Mouse (Mus musculus): ENCODE measurements around the gene Slc30a2.
"Not testable (repeated sequence)": the region's sequence is repeated elsewhere in the genome, so short reads cannot be mapped to it uniquely, and the experiment has no call there.

Gene Slc30a2

GRCm38 (mm10) chr4:134343071-134344031, at the start of gene Slc30a2:
Gene Slc30a2 (plus strand): TSS chr4:134343181.
- DNase-seq (ENCODE audit: low spot score in 2 of 2): no peak

DNA sequence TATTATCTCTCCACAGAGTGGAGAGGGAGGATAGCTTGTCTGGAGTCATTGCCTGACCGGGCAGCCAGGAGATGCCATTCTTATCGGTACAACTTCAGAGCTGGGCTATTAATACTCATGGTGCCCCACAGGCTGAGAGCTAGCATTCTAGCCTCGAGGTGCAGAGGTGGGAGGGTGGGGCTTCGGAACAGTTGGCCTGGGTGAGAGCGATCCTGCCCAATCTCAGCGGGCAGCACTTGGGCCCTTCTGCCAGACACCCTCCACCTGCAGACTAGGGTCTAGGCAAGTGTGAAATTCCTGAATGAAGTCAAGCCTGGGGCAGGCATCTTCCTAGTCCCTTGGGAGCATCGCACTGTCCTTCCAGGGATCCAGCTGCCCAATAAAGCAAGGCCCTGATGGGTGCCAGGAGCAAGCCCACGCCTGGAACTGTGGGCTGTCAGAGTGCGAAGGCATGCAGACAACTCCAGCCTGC, 49.3 kb upstream of the Slc30a2 start:
- no peak for DNase-seq (ENCODE audit: low spot score in 2 of 2)

DNA sequence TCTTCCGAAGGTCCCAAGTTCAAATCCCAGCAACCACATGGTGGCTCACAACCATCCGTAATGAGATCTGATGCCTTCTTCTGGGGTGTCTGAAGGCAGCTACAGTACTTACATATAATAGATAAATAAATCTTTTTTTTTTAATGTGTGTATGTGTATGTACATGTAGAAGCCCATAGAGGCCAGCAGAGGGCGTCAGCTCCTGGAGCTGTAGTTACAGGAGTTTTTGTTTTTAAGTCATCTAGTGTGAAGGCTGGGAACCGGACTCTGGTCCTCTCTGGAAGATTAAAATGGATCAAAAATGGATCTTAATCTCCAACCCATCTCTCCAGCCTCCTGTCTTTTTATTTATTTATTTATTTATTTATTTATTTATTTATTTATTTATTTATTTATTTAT, 46.9 kb upstream of the Slc30a2 start:
- DNase-seq (ENCODE audit: low spot score in 2 of 2): not testable (repeated sequence)

DNA sequence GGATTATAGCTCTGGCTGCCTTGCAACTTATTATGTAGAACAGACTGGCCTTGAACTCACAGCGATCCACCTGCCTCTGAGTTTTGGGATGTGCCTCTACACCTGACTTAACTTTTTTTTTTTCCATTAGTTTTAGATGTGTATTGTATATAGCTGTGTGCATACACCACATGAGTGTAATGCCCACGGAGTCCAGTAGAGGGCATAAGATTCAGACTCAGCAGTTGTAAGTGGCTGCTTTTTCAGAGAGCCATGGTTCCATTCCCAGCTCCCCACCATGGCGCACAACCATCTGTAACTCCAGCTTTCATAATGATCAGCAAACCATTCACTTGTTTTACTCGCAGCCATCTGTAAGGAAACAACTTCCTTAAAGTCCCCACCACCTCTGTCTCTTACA, 46.5 kb upstream of the Slc30a2 start:
- no peak for DNase-seq (ENCODE audit: low spot score in 2 of 2)

DNA sequence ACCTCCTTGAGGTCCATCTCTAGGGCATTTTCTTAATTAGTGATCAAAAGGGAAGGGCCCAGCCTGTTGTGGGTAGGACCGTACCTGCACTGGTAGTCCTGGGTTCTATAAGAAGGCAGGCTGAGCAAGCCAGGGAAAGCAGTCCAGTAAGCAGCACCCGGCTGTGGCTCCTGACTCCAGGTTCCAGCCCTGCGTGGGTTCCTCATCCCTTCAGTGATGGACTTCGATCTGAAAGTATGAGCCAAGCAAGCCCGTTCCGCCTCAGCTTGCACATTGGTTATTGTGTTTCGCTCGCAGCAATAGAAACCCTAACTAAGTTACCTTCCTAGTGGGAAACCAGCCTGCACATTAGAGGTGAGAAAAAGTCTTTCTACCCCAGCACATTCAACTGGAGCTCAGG, 45.6 kb upstream of the Slc30a2 start:
- DNase-seq (ENCODE audit: low spot score in 2 of 2): no peak

- DNase-seq (ENCODE audit: low spot score in 2 of 2): no peak
Observed at GRCm38 (mm10) chr4:134298626-134299497, 44.1 kb upstream of the Slc30a2 start.

DNA sequence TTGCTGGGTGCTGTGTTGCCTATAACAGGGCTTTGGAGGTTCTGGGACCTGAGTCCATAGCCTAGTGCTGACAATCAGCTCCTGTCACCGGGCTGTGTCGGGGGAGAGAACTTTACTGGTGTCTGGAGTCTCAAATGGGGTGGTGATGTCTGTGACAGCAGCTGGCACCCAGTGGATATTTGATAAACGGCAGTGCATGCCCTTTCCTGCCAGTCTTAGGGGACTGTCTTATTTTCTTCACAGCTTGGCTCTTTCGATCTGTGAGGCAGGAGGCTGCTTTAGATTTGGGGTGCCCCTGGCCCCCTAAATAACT, 43.5 kb upstream of the Slc30a2 start:
- DNase-seq (ENCODE audit: low spot score in 2 of 2): no peak

GRCm38 (mm10) chr4:134300316-134300715, 42.7 kb upstream of the Slc30a2 start:
- DNase-seq (ENCODE audit: low spot score in 2 of 2): peak; percentile 22 to 24

GRCm38 (mm10) chr4:134302084-134302483, 40.9 kb upstream of the Slc30a2 start:
- no peak for DNase-seq (ENCODE audit: low spot score in 2 of 2)

DNA sequence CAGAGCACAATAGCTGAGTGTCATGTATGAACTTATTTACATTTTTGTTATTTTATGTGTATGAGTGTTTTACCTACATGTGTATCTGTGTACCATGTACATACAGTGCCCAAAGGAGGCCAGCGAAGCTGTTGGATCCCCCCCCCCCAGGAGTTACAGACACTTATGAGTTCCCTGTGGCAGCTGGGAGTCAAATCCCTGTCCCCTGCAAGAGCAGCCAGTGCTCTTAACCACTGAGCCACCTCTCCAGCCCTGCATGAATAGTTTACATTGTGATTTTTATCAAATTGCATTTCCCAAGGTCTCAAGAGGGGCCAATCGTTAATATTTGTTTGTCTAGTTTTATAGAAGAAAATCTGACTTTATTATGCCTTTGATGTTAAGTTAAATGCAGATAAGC, 36.0 kb upstream of the Slc30a2 start:
- DNase-seq (ENCODE audit: low spot score in 2 of 2): no peak

- DNase-seq (ENCODE audit: low spot score in 2 of 2): peak; percentile 22 to 41
Observed at GRCm38 (mm10) chr4:134307367-134308072, 35.5 kb upstream of the Slc30a2 start.

- no peak for DNase-seq (ENCODE audit: low spot score in 2 of 2)
Observed at GRCm38 (mm10) chr4:134310106-134310505, 32.9 kb upstream of the Slc30a2 start.

DNA sequence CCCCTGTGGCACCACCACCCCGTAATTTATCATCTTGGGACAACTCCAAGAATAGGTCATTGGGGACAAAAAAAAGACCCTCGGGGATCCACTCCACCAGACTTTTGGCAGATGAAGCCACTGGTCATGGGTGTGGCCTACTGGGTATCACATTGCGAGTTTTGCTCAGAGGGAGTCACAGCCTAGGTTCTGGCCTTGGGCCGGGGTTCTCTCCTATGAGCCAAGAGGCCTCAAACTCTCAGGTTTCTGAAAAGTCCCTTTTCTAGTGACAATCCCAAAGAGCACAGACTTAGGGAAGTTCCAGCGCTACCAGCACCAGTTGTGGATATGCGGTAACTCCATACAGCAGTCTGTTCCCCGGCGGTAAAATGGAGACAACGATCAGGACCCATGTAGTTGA, 32.3 kb upstream of the Slc30a2 start:
- DNase-seq (ENCODE audit: low spot score in 2 of 2): no peak

DNA sequence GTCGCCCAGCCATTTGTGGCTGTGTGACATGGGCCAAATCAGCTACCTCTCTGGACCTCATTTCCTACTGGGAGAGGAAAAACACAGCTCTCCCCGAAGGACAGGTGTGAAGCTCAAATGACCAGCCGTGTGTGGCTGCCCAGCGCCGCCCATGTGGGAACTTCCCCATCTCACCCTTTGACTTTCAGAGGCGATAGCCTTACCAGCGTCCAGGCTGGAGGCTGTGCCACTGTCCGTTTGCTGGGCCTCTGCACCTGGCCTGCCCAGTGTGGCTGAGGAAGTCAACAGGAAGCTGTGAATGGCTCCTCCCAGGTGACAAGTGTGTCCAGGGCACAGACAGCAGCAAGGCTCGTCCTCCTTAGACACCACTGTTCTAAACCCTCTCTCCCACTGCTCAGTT, 31.2 kb upstream of the Slc30a2 start:
- no peak for DNase-seq (ENCODE audit: low spot score in 2 of 2)

GRCm38 (mm10) chr4:134312341-134312740, 30.6 kb upstream of the Slc30a2 start:
- DNase-seq (ENCODE audit: low spot score in 2 of 2): no peak

GRCm38 (mm10) chr4:134312901-134313300, 30.1 kb upstream of the Slc30a2 start:
- no peak for DNase-seq (ENCODE audit: low spot score in 2 of 2)

DNA sequence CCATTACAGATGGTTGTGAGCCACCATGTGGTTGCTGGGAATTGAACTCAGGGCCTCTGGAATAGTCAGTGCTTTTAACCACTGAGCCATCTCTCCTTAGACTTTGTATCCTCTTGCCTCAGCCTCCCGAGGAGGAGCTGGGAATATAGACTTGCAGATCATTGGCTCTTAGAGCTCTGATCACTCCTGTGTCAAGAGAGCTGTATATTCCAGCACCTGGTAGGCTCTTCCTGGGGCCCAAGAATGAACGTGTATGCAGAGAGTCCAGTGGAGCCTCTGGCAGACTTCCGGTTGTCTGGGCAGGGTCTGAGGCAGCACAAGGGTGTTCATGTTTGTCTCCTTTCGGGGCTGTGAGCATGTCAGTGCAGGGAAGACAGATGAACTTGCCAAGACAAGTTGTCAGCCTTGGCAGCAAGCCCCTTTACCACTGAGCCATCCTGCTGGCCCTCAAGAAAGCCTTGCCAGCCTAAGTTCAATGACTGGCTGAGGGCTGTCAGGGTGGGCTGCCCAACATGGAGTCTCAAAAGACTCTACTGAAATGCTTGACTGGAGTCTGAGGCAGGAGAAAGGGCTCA, 28.8 kb upstream of the Slc30a2 start:
- DNase-seq (ENCODE audit: low spot score in 2 of 2): no peak

DNA sequence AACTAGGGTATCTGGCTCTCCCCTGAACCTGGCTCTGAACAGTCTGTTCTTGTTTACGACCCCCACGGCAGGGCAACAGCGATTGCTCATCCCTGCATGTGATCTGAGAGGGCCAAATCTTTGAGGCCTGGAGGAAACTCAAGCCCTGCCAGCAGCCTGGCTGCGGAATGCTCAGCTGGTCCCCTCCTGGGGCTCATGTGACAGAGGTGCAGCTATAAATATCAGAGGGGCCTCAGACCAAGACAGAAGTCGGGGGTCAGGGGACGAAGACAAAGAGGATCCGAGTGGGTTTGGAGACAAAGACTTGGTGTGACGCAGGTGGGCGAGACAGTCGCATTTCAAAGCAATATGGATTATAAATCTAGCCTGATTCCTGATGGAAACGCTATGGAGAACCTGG, 28.1 kb upstream of the Slc30a2 start, which contains the start of gene Trim63:
TSS of gene Trim63 (plus strand) at position 245 of the 400 bp plus-strand sequence.
- DNase-seq (ENCODE audit: low spot score in 2 of 2): no peak

DNA sequence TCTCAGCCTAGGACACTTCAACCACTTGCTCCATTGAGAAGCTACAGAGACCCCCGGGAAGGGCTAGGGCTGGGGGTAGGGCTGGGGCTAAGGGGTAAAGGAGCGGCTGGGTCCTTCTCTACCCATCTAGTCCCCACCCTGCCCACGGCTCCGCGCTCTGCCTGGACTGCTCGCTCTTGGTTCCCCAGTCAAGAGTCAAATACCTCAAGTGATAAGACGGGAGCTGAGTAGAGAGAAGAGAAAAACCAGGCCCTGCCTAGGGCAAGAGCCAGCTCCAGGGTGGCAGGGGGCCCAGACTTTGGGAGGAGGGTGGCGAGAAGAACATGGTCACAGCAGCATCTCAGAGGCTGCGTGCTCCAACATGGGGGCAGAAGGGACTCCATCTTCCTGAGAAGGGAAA, 27.5 kb upstream of the Slc30a2 start:
- no peak for DNase-seq (ENCODE audit: low spot score in 2 of 2)

DNA sequence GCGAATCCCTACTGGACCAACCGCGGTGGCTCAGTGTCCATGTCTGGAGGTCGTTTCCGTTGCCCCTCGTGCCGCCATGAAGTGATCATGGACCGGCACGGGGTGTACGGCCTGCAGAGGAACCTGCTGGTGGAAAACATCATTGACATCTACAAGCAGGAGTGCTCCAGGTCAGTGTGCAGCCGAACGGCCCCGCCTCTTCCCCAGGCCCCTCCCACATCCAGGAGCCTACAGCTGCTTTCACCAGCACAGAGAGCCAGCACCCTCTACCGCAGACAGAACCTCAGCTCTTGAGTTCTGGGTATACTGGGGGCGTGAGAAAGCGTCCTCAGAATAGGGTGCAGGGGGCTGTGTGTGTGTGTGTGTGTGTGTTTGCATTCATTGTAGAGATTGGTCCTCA, 26.6 kb upstream of the Slc30a2 start:
- DNase-seq (ENCODE audit: low spot score in 2 of 2): no peak

DNA sequence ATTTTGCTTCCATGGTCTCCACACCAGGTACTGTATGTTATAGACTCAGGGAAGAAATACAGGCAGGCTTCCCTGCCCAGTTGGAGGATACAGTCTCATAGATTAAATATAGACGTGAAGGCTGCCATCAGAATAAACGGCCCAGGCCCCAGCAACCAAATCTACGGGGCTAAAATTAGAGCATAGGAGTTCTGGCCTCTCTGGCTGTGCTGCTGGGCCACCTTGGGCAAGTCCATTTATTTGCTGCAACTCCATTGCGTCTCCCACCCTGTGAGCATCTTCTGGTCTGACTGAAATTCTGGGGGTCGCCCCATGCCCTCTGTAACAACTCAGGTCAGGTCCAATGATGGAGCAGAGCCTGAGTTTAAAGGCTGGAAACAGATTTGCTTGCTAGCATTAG, 23.9 kb upstream of the Slc30a2 start:
- no peak for DNase-seq (ENCODE audit: low spot score in 2 of 2)

DNA sequence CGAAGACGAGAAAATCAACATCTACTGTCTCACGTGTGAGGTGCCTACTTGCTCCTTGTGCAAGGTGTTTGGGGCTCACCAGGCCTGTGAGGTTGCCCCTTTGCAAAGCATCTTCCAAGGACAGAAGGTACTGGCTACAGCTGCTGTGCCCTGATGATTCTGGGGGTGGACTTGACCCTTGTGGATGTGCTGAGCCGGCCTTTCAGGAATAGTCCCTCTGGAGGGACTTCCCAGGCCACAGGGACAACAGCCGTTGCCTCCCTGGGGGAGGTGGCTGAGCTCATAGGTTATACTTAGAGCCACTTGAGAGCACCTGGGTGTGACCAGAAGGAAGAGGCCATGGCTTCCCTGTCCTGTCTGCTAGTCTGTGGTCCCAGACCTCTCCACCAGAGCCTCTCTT, 23.3 kb upstream of the Slc30a2 start:
- DNase-seq (ENCODE audit: low spot score in 2 of 2): no peak

Data from frontal cortex, postnatal 25 days (tissue).